Mouse (Mus musculus): ENCODE results near the gene Alkbh8.
"Not testable (repeated sequence)": the region's sequence is repeated elsewhere in the genome, so short reads cannot be mapped to it uniquely, and the experiment has no call there.

Gene Alkbh8

DNA sequence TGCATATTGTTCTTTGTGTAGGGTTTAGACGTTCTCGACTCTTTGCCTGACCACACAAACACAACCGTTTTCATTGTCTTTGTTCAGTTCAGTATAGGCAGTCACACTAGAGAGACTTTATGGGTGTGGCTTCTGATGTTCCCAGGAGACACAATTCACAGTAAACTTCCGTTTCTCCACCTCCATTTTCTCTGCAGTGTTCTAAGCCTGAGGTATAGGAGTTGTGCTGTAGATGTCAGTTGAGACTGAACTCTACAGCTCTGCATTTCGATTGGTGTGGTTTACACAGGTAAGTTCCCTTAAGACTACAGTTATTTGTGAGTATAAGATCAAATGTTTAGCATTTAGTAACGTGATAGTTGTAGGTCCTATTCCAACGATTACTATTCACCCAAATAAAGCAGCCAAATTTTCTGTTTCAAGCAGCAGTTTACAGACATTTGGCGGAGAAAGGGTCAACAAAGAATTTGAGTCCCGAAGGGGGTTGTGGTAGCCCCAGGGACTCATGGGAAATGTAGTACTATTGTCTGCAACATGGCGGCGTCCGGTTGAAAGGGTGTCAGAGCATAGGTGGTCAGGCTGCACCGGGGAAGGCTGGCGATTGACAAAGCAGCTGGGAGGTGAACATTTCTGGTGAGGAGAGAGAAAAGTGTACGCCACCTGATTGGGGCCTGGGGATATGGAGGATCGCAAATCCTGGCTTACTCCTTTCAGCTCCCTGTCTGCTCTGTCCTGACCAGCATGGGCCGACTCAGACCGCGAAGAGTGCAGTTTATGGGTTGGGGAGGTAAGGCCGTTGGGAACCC lies at the start of gene Alkbh8:
Gene Alkbh8, plus strand, starts transcription at position 179 of the 806 bp plus-strand sequence.
- DNase-seq (ENCODE audit: extremely low read depth, low read depth) = peak; percentile 89

GRCm38 (mm10) chr9:3309292-3309836 lies 25.6 kb upstream of the Alkbh8 start:
- no peak for DNase-seq (ENCODE audit: extremely low read depth, low read depth)

DNA sequence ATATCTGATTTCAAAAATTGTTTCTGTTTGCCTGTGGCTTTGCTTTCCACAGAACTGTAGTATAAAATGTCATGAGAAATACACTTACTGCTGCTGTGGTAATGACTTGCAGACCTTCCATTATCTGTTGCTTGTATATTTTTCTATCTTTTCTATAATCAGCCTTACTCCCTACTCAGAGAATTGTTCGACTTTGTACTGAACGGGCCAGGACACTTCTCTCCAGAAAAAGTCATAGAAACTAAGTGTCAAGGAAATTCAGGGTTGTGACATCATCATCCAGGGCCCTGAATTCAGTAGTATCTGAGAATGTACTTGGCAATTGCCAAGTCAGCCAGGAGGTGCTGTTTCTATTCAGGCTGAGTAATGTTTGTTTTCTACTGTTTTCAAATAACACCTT lies 24.9 kb upstream of the Alkbh8 start:
- DNase-seq (ENCODE audit: extremely low read depth, low read depth) = no peak

GRCm38 (mm10) chr9:3327342-3328053 lies 7.4 kb upstream of the Alkbh8 start:
- not testable (repeated sequence) for DNase-seq (ENCODE audit: extremely low read depth, low read depth)

GRCm38 (mm10) chr9:3328054-3328595 lies 6.8 kb upstream of the Alkbh8 start:
- DNase-seq (ENCODE audit: extremely low read depth, low read depth) = no peak

DNA sequence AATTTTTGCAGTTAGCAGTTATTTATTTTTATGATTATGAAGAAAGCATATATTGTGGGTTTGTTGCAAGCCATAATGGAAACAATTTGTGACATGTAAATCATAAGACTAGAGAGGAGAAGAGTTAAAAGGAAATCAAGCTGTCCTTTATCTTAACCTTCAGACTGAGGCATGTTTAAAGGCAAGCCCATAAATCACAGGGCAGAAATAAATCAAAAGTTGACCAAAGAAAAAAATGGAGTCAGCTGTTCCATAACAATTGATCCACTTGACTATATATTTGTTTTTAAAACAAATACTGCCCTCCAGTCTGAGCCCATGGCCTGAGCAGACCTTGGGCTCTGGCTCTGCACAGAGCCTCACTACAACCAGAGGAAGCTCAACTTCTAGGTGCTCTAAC lies 4.6 kb upstream of the Alkbh8 start:
- no peak for DNase-seq (ENCODE audit: extremely low read depth, low read depth)

GRCm38 (mm10) chr9:3330737-3331384 lies 4.1 kb upstream of the Alkbh8 start:
- DNase-seq (ENCODE audit: extremely low read depth, low read depth) = no peak

DNA sequence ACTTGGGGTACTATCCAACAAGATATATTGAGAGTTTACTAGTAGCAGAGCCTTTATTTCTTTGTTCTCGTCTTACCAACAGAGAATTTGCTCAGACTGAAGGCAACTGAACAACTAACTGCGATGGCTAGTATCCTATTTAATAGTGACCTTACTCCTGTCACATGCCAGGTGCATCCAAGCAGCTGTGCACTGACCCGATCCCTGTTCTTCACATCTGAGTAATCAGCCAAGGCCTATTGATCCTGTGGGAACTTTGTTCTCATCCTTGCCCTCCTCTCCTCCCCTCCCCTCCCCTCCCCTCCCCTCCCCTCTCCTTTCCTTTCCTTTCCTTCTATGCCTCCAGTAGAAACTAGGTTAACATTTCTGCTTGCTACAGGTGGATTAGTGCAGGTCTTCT lies 1.7 kb downstream of the Alkbh8 start:
- DNase-seq (ENCODE audit: extremely low read depth, low read depth) = no peak

DNA sequence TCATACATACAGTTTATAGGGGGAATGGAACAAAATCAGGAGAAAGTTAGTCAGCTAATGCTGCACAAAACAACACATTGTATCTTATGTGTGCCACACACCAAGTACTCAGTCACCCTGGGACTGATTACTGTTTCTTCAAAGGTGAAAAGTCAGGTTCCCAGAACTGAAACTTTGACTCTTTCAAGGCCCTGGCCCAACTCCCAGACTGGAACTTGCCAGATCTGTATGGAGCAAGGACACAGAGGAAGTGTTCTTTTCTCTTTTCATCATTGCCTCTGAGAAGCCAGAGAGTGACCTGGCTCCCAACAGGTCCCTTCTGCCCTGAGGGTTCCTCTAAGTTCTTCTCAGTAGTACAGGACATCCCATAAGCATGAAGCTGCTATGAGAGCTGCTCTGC lies 10.2 kb downstream of the Alkbh8 start:
- no peak for DNase-seq (ENCODE audit: extremely low read depth, low read depth)

DNA sequence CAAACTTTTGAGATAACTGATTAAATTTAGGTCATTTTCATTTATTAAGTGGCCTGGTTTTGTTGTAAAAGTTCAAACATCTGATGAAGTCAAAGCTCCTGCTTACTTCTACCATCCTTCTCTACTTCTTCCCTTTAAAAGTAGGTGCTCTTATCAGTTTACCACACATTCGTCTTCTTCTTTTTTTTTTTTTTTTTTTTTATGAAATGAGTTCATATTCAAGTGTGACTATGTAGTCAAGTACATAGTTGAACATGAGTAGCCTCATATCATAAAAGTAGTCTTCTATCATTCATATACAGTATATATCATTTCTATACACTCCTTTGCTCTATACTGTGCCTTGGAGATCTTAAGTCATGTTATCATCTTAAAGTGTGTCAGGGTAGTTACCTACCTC lies 11.0 kb downstream of the Alkbh8 start:
- DNase-seq (ENCODE audit: extremely low read depth, low read depth) = peak; percentile 69

- no peak for DNase-seq (ENCODE audit: extremely low read depth, low read depth)
Measured at GRCm38 (mm10) chr9:3350056-3350455, 15.1 kb downstream of the Alkbh8 start.

GRCm38 (mm10) chr9:3376323-3376722 lies 41.4 kb downstream of the Alkbh8 start:
- DNase-seq (ENCODE audit: extremely low read depth, low read depth) = not testable (repeated sequence)

DNA sequence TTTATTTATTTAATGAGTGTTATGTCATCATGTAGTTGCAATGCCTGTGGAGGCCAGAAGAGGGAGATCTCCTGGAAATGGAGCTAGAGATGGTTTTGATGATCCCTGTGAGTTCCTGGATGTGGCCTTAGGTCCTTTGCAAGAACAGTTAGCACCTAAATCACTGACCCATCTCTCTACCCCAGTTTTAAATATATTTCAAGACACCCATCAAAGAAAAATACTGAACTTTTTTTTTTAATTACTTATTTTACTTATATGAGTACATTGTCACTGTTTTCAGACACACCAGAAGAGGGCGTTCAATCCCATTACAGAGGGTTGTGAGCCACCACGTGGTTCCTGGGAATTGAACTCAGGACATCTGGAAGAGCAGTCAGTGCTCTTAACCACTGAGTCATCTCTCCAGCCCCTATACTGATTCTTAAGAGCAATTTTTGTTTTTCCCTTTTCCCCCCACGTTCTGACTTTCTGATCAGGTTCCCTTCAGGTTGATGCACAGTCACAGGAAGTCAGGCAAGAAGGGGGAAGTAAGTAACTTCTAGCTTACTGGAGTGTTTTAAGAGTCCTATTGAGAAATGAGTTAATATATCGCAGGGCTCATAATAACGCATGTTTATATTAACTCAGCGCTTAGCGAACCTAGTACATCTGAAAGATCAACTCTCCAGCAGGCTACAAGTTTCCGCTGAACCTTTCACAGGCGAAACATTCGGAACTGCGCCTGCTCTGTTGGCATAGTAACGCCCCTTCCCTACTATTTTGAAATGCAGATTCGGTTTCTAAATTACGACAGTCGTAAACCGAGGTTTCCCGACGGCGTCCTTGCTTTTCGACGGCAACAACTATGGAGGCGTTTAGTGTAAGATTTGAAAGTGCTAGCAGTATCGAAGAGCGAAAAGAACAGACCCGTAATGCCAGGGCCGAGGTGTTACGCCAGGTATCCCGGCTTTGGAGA lies 68.6 kb downstream of the Alkbh8 start, which contains the start of gene Cwf19l2:
Gene Cwf19l2, plus strand, starts transcription at position 342 of the 958 bp plus-strand sequence.
- DNase-seq (ENCODE audit: extremely low read depth, low read depth) = peak; percentile 95

GRCm38 (mm10) chr9:3404372-3404771 lies 69.4 kb downstream of the Alkbh8 start:
- peak; percentile 61 for DNase-seq (ENCODE audit: extremely low read depth, low read depth)

- DNase-seq (ENCODE audit: extremely low read depth, low read depth) = not testable (repeated sequence)
Measured at GRCm38 (mm10) chr9:3439555-3440300, 104.8 kb downstream of the Alkbh8 start.

Measured in MEL-GATA-1-ER (cell line).